ENCODE assay signal across 8 mouse cellular contexts in genomic region chr5:35104960-35105921, GRCm38 (mm10). TPM values are rescaled to one million over a fixed set of nuclear protein-coding genes. Genes with fewer than 3 reads are reported as not detected.
DNase-seq lines count a peak whose midpoint lies in the region; ATAC-seq and TF ChIP-seq lines count a peak whose summit lies in the region.

Lrpap1 (minus strand) TSS chr5:35105766.

- peak within 1 kb of the TSS; percentile 63 for H3K4me3 ChIP-seq in cortical plate, adult 2 months (ENCODE audit: insufficient read depth, low read length)
- H3K4me3 ChIP-seq in megakaryocyte, embryonic 14.5 days (replicated peaks), result peak within 1 kb of the TSS; percentile 99

- H3K4me1 ChIP-seq in cortical plate, adult 2 months (ENCODE audit: control insufficient read depth, insufficient read depth, low read length), result peaks cover 5% of the 10 kb centered on the region
- H3K4me1 ChIP-seq in megakaryocyte, embryonic 14.5 days, result peaks cover 51% of the 10 kb centered on the region

- H3K9me3 ChIP-seq in megakaryocyte, embryonic 14.5 days, result no peaks in the 10 kb centered on the region

- TF ChIP-seq POLR2A in cortical plate, adult 2 months (IDR thresholded peaks at IDR 0.05; ENCODE audit: extremely low read depth, insufficient read depth, low read length), result peak; percentile 98

- no peak within 1 kb of the TSS; the same call in 1 of the 2 replicates for H3K27ac ChIP-seq in cortical plate, adult 2 months (ENCODE audit: insufficient read depth, low read length)

- TF ChIP-seq CTCF in cortical plate, adult 2 months (IDR thresholded peaks at IDR 0.05; ENCODE audit: extremely low read depth, insufficient read depth, low read length), result no peak

- peak; percentile 95 for ATAC-seq in activated CD4-positive, CD25-positive, alpha-beta regulatory T cell, adult 4 months

- peak; percentile 66 to 71 for DNase-seq in gastrocnemius, adult 8-10 months (ENCODE audit: low spot score in 2 of 2)
- DNase-seq in hindlimb bud, embryonic 11.5 days (ENCODE audit: extremely low spot score, low read depth, low spot score), result peak; percentile 68
- DNase-seq in left cerebral cortex, adult 8-10 months (ENCODE audit: low spot score in 2 of 2), result peak; percentile 74 to 79
- DNase-seq in right cerebral cortex, postnatal 10 days (ENCODE audit: low spot score in 2 of 2), result peak; percentile 93 to 94
- DNase-seq in urinary bladder, postnatal 25 days (ENCODE audit: low spot score), result peak; percentile 83

- peaks cover 40% of the 10 kb centered on the region for H3K36me3 ChIP-seq in megakaryocyte, embryonic 14.5 days (replicated peaks; ENCODE audit: low read length)

- peaks cover 19% of the 10 kb centered on the region for H3K27me3 ChIP-seq in megakaryocyte, embryonic 14.5 days (replicated peaks)

RNA-seq across cellular contexts. Expression of gene Lrpap1, which starts in this region (rescaled TPM):
- 10 to 100 TPM; 73.7 to 81.8 TPM for polyA plus RNA-seq in activated CD4-positive, CD25-positive, alpha-beta regulatory T cell, adult 4 months (2017; shearing (Covaris generic))
- polyA plus RNA-seq in cortical plate, adult 2 months (2012; rRNA removed), result 113 and 116 TPM in 2 replicates
- total RNA-seq in gastrocnemius, adult 8-10 months (2022), result 10 to 100 TPM; 18.0 to 28.7 (median 22.3) TPM
- 100 to 1,000 TPM; 121 to 171 (median 135) TPM for total RNA-seq in left cerebral cortex, adult 8-10 months (2022)
- 7.7 and 48.7 TPM in 2 replicates for polyA plus RNA-seq in megakaryocyte, embryonic 14.5 days (2012; ENCODE audit: insufficient read depth, low replicate concordance)

Comparison
In these comparisons a context has a peak if more than half of its experiments do, and no peak if none do; other contexts are left out.
1. RNA of gene Lrpap1 (total RNA-seq): 121 to 171 TPM in left cerebral cortex, adult 8-10 months; 18.0 to 28.7 TPM in gastrocnemius, adult 8-10 months; every median in the first group is over 4 times any median in the second.
2. Peak in every context shown above with its lines, with median percentiles within 50 percentile points of each other: DNase-seq.